Mouse (Mus musculus) forebrain, postnatal 0 days (tissue): ENCODE results near the gene Zcchc2. TPM values are rescaled to one million over a fixed set of nuclear protein-coding genes. Genes with fewer than 3 reads are reported as not detected.

Experiments used
- ATAC-seq: fragments of 200-750 bp; cut with Nextera tagmentation; 2 replicates; pipeline ENCODE4 v1.8.0; 2017; ENCODE audit warnings: mild to moderate bottlenecking, moderate library complexity
- DNase-seq: peaks from one replicate; pipeline ENCODE4 v3.0.0-alpha.2; 2015
- H3K27ac ChIP-seq: fragments of 300-500 bp; sonication (generic); 2 replicates; pipeline ENCODE4 v1.5.1; 2014; ENCODE audit warnings: low read depth, mild to moderate bottlenecking, antibody characterized with exemption, low read length, moderate library complexity, mixed read lengths
- H3K27me3 ChIP-seq: fragments of 300-500 bp; sonication (generic); 2 replicates; pipeline ENCODE4 v1.6.1; 2014; ENCODE audit warnings: mild to moderate bottlenecking, low read length, mixed read lengths; ENCODE audit not compliant: insufficient read depth
- H3K36me3 ChIP-seq: fragments of 300-500 bp; sonication (generic); 2 replicates; pipeline ENCODE4 v1.6.1; 2014; ENCODE audit warnings: mild to moderate bottlenecking, moderate library complexity; ENCODE audit not compliant: insufficient read depth
- H3K4me1 ChIP-seq: fragments of 300-500 bp; sonication (generic); 2 replicates; pipeline ENCODE4 v1.6.1; 2014; ENCODE audit warnings: antibody characterized with exemption; ENCODE audit not compliant: insufficient read depth
- H3K4me2 ChIP-seq: fragments of 300-500 bp; sonication (generic); 2 replicates; pipeline ENCODE4 v1.6.1; 2014; ENCODE audit warnings: low read depth, mild to moderate bottlenecking, moderate library complexity
- H3K4me3 ChIP-seq: fragments of 300-500 bp; sonication (generic); 2 replicates; pipeline ENCODE4 v1.5.1; 2014; ENCODE audit warnings: low read depth, low read length, mixed read lengths
- H3K9ac ChIP-seq: fragments of 300-500 bp; sonication (generic); 2 replicates; pipeline ENCODE4 v1.6.1; 2014; ENCODE audit warnings: mild to moderate bottlenecking
- H3K9me3 ChIP-seq: fragments of 300-500 bp; sonication (generic); 2 replicates; pipeline ENCODE4 v1.6.1; 2016; ENCODE audit warnings: low read length
- CTCF ChIP-seq: sonication (generic); IDR thresholded peaks from 2 replicates; pipeline ENCODE4 v1.5.1; 2016; ENCODE audit warnings: antibody characterized with exemption, control low read depth, low read depth
- WGBS: fragments of 180-500 bp; shearing (Covaris S2); extraction: QIAGEN DNeasy Blood & Tissue Kit; methylation state at CpG from one replicate; pipeline ENCODE4 v1.1.7; 2014; 5-methylcytosine and 5-hydroxymethylcytosine counted together
- polyA plus RNA-seq: library from polyadenylated mRNA; unstranded; fragments of >200 nt; fragmentation: Nextera tagmentation; extraction: Ambion mirVana; gene quantifications from 2 replicates; pipeline ENCODE4 v1.2.1, GENCODE M21; 2015
- total RNA-seq: library from RNA; depleted of rRNA; stranded (reverse); fragments of >200 nt; gene quantifications from 2 replicates; pipeline ENCODE4 v1.2.3, GENCODE M21; 2014

Zcchc2 gene
- total and polyA plus RNA-seq, 2 experiments from 2014 or later: 2.0 to 14.2 TPM

DNA sequence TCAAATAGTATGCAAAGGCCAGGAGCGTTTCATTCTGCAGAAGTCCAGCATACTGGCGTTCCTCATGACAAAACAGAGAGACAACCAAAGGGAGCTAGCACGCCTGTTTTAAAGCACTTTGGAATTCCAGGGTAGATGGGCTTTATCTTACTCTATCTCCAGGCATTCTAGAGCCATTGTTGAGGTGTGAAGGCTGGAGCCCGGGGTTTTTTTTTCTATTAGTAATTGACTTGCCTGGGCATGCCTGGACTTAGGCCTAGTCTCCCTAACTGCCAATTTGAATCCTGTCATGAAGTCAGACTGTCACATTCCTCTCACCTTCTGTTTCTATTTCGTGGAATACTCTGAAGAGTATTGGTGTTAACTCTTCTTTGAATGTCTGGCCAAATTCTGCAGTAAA lies 68.1 kb downstream of the Zcchc2 start:
- Histone ChIP-seq H3K36me3 (no peaks in the 10 kb centered on the region), H3K4me1 (no peaks in the 10 kb centered on the region), H3K4me2 (no peak overlapping the region), H3K4me3 (no peak overlapping the region), H3K27me3 (no peaks in the 10 kb centered on the region), H3K9ac (no peak overlapping the region), H3K27ac (no peak overlapping the region), H3K9me3 (no peaks in the 10 kb centered on the region)
- ATAC-seq (no peak), DNase-seq (no peak)
- 60% methylated on average over 5 of the region's 5 CpGs for WGBS
- no peak for TF ChIP-seq CTCF

GRCm38 (mm10) chr1:106059516-106060277 lies 69.5 kb downstream of the Zcchc2 start:
- TF ChIP-seq CTCF: 0 out of 2 replicates have a peak, but pooled peaks have one; percentile 6
- no peak for DNase-seq
- ATAC-seq: no peak
- 88% methylated on average over 4 of the region's 4 CpGs for WGBS
- H3K4me2 ChIP-seq: no peak overlapping the region
- H3K9ac ChIP-seq: no peak overlapping the region
- no peaks in the 10 kb centered on the region for H3K27me3 ChIP-seq
- H3K4me3 ChIP-seq: no peak overlapping the region
- no peaks in the 10 kb centered on the region for H3K36me3 ChIP-seq
- no peaks in the 10 kb centered on the region for H3K9me3 ChIP-seq
- H3K27ac ChIP-seq: no peak overlapping the region
- no peaks in the 10 kb centered on the region for H3K4me1 ChIP-seq

- no peak for TF ChIP-seq CTCF
- 63% methylated on average over 4 of the region's 4 CpGs for WGBS
- no peaks in the 10 kb centered on the region for H3K27me3 ChIP-seq
- no peak for DNase-seq
- no peak overlapping the region for H3K9ac ChIP-seq
- H3K36me3 ChIP-seq: no peaks in the 10 kb centered on the region
- H3K27ac ChIP-seq: no peak overlapping the region
- H3K4me1 ChIP-seq: no peaks in the 10 kb centered on the region
- no peak overlapping the region for H3K4me2 ChIP-seq
- no peak overlapping the region for H3K4me3 ChIP-seq
- no peaks in the 10 kb centered on the region for H3K9me3 ChIP-seq
- 0 out of 2 replicates have a peak, but pooled peaks have one; percentile 1 for ATAC-seq
Observed at GRCm38 (mm10) chr1:106061185-106061910, 71.1 kb downstream of the Zcchc2 start.

- WGBS: 90% methylated on average over 9 of the region's 9 CpGs
- Histone ChIP-seq H3K4me3 (no peak overlapping the region), H3K9me3 (no peaks in the 10 kb centered on the region), H3K36me3 (no peaks in the 10 kb centered on the region), H3K27ac (no peak overlapping the region), H3K4me1 (no peaks in the 10 kb centered on the region), H3K4me2 (no peak overlapping the region), H3K27me3 (no peaks in the 10 kb centered on the region), H3K9ac (no peak overlapping the region)
- ATAC-seq (no peak), DNase-seq (no peak)
- TF ChIP-seq CTCF: no peak
Observed at GRCm38 (mm10) chr1:106062891-106063590, 72.8 kb downstream of the Zcchc2 start.

GRCm38 (mm10) chr1:106063591-106064170 lies 73.5 kb downstream of the Zcchc2 start:
- no peaks in the 10 kb centered on the region for H3K4me1 ChIP-seq
- no peak overlapping the region for H3K9ac ChIP-seq
- WGBS: 79% methylated on average over 4 of the region's 4 CpGs
- ATAC-seq (no peak), DNase-seq (no peak)
- no peak overlapping the region for H3K27ac ChIP-seq
- H3K36me3 ChIP-seq: no peaks in the 10 kb centered on the region
- H3K4me3 ChIP-seq: no peak overlapping the region
- H3K9me3 ChIP-seq: no peaks in the 10 kb centered on the region
- H3K27me3 ChIP-seq: no peaks in the 10 kb centered on the region
- H3K4me2 ChIP-seq: no peak overlapping the region
- no peak for TF ChIP-seq CTCF

DNA sequence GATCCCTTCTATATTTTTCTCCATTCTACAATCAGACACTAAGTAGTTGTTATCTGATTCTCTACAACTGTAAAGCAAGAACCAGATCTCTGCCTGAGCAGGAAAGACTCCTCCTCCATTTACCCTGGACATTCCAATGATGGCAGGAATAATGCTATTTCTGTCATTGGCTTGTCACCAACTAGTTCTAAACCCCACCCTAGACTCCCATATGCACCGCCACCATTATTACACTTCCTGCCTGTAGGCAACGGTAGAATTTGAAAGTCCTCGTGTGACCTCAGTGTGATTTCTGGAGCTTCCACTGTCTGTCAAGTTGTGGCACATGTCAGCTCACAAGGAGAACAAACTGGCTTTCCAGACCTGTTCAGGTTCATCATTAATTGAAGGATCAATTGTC lies 74.1 kb downstream of the Zcchc2 start:
- DNase-seq (no peak), ATAC-seq (no peak)
- H3K4me1 ChIP-seq: no peaks in the 10 kb centered on the region
- TF ChIP-seq CTCF: no peak
- no peak overlapping the region for H3K9ac ChIP-seq
- WGBS: 59% methylated on average over 3 of the region's 3 CpGs
- no peak overlapping the region for H3K27ac ChIP-seq
- H3K4me3 ChIP-seq: no peak overlapping the region
- H3K27me3 ChIP-seq: no peaks in the 10 kb centered on the region
- no peaks in the 10 kb centered on the region for H3K36me3 ChIP-seq
- no peak overlapping the region for H3K4me2 ChIP-seq
- H3K9me3 ChIP-seq: no peaks in the 10 kb centered on the region
